Mouse (Mus musculus) erythroblast, embryonic 14.5 days (primary cell): Measurements from ENCODE around the gene Cfap46. TPM values are rescaled to one million over a fixed set of nuclear protein-coding genes. Genes with fewer than 3 reads are reported as not detected.

Experiments used
- H3K27me3 ChIP-seq: 2 replicates; pipeline ENCODE4 v1.6.1; 2012; ENCODE audit warnings: inconsistent platforms; ENCODE audit not compliant: control insufficient read depth
- H3K36me3 ChIP-seq: 2 replicates; pipeline ENCODE4 v1.6.1; 2012; ENCODE audit warnings: mild to moderate bottlenecking, inconsistent platforms; ENCODE audit not compliant: control insufficient read depth
- H3K4me1 ChIP-seq: 2 replicates; pipeline ENCODE4 v1.6.1; 2012; ENCODE audit warnings: inconsistent platforms; ENCODE audit not compliant: control insufficient read depth
- H3K4me3 ChIP-seq: replicated peaks from 2 replicates; pipeline ENCODE3; 2012; ENCODE audit warnings: moderate library complexity, mild to moderate bottlenecking, inconsistent platforms
- H3K9me3 ChIP-seq: 2 replicates; pipeline ENCODE4 v1.6.1; 2012; ENCODE audit warnings: low read length, inconsistent platforms, mixed read lengths; ENCODE audit not compliant: control insufficient read depth
- GATA1 ChIP-seq: IDR thresholded peaks from 2 replicates; pipeline ENCODE4 v1.6.1; 2012; ENCODE audit warnings: low read length, inconsistent platforms, mixed read lengths
- TAL1 ChIP-seq: IDR thresholded peaks from 3 replicates; pipeline ENCODE4 v1.6.1; 2012; ENCODE audit warnings: low read length, inconsistent platforms, mixed read lengths
- polyA plus RNA-seq: library from polyadenylated mRNA; stranded (reverse); fragments of >175 nt; gene quantifications from 2 replicates; pipeline ENCODE4 v1.2.3, GENCODE M21; 2012

The Cfap46 gene
- polyA plus RNA-seq = not detected in 2 replicates

- Histone ChIP-seq H3K36me3 (no peaks in the 10 kb centered on the region), H3K4me3 (peak within 1 kb of the TSS; percentile 66), H3K4me1 (peaks cover 12% of the 10 kb centered on the region), H3K27me3 (peaks cover 5% of the 10 kb centered on the region; the same call in 1 of the 2 replicates), H3K9me3 (no peaks in the 10 kb centered on the region)
- TF ChIP-seq GATA1 (no peak), TAL1 (no peak)
Observed at GRCm38 (mm10) chr7:139683706-139684552, at the start of gene Cfap46. TSS of gene Cfap46 (minus strand) at chr7:139683817.

GRCm38 (mm10) chr7:139731276-139731696 lies 47.7 kb upstream of the Cfap46 start:
- H3K4me1 ChIP-seq = peaks cover 3% of the 10 kb centered on the region; the same call in 1 of the 2 replicates
- no peaks in the 10 kb centered on the region for H3K9me3 ChIP-seq
- H3K36me3 ChIP-seq = no peaks in the 10 kb centered on the region
- H3K27me3 ChIP-seq = no peaks in the 10 kb centered on the region
- no peak for TF ChIP-seq GATA1
- no peak for TF ChIP-seq TAL1
- no peak overlapping the region for H3K4me3 ChIP-seq

DNA sequence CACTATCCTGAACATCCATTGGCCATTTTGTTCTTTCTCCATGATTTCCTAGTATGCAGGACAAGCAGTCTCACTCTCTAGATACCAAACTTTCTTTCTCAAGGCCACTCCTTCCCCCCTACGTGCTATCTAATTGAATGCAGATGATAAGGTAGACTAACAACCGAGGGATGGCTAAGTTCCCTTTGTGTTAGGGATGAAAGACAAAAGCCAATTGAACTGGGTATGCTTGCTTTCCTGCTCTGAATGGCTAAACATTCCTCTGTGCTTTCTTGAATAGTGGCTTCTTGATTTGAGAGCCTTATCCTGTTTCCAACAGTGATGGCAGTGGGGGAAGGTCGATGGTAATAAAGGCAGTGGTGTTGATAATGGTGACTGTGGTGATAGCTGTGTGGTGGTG lies 43.5 kb upstream of the Cfap46 start:
- H3K4me3 ChIP-seq = no peak overlapping the region
- peaks cover 3% of the 10 kb centered on the region; the same call in 1 of the 2 replicates for H3K4me1 ChIP-seq
- TF ChIP-seq TAL1 = no peak
- no peak for TF ChIP-seq GATA1
- no peaks in the 10 kb centered on the region for H3K27me3 ChIP-seq
- H3K9me3 ChIP-seq = no peaks in the 10 kb centered on the region
- no peaks in the 10 kb centered on the region for H3K36me3 ChIP-seq

DNA sequence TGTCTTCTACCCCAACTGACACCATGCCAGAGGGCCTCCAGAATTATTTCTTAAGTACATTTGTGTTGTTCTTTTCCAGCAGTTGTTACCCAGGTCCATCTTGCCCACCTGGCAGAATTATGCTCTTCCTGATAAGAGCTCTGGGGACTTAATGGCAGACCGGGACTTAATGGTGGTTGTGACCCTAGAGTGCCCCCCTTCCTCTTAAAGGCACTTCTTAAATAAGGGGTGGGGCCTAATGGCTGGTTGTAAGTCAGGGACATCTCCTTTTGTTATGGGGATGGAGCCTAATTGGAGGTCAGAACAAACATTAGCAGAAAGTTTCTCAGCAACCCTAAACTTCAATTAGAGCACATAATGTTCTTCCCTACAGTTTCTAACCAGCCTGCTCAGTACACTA lies 42.0 kb upstream of the Cfap46 start:
- no peaks in the 10 kb centered on the region for H3K9me3 ChIP-seq
- TF ChIP-seq TAL1 = no peak
- TF ChIP-seq GATA1 = no peak
- H3K4me1 ChIP-seq = peaks cover 3% of the 10 kb centered on the region; the same call in 1 of the 2 replicates
- no peak overlapping the region for H3K4me3 ChIP-seq
- no peaks in the 10 kb centered on the region for H3K36me3 ChIP-seq
- H3K27me3 ChIP-seq = no peaks in the 10 kb centered on the region

- Histone ChIP-seq H3K4me1 (peaks cover 3% of the 10 kb centered on the region; the same call in 1 of the 2 replicates), H3K27me3 (no peaks in the 10 kb centered on the region)
- TF ChIP-seq TAL1 (no peak), GATA1 (no peak)
Observed at GRCm38 (mm10) chr7:139723986-139724385, 40.4 kb upstream of the Cfap46 start.

GRCm38 (mm10) chr7:139721196-139721595 lies 37.6 kb upstream of the Cfap46 start:
- Histone ChIP-seq H3K4me3 (no peak overlapping the region), H3K27me3 (no peaks in the 10 kb centered on the region), H3K9me3 (no peaks in the 10 kb centered on the region), H3K4me1 (no peaks in the 10 kb centered on the region), H3K36me3 (no peaks in the 10 kb centered on the region)
- no peak for TF ChIP-seq GATA1
- TF ChIP-seq TAL1 = no peak

More at GRCm38 (mm10) chr7:139723986-139724385, 40.4 kb upstream of the Cfap46 start:
- H3K9me3 ChIP-seq = no peaks in the 10 kb centered on the region
- no peaks in the 10 kb centered on the region for H3K36me3 ChIP-seq
- H3K4me3 ChIP-seq = no peak overlapping the region

GRCm38 (mm10) chr7:139717781-139718180 lies 34.2 kb upstream of the Cfap46 start:
- H3K4me3 ChIP-seq = no peak overlapping the region
- TF ChIP-seq GATA1 = no peak
- TF ChIP-seq TAL1 = no peak

DNA sequence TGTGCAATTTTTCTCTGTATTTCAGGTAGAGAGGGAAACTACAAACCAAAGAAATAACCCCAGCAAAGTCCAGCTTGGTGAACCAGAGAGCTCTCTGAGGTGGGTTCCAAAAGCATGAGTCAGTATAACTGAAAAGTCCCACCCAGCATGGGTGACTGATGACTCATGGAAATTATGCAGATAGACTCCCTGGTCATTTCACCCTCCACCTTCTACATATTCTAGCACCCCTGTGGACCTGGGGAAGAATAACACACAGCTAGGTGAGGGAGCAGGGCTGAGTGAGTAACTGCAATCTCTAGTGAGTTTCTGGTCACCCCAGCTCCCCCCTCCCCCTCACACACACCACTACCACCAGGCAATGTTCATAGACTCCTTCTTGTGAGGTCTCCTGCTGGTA lies 28.2 kb upstream of the Cfap46 start:
- no peak for TF ChIP-seq TAL1

More at GRCm38 (mm10) chr7:139717781-139718180, 34.2 kb upstream of the Cfap46 start:
- Histone ChIP-seq H3K36me3 (no peaks in the 10 kb centered on the region), H3K4me1 (peaks cover 5% of the 10 kb centered on the region), H3K27me3 (no peaks in the 10 kb centered on the region), H3K9me3 (no peaks in the 10 kb centered on the region)

GRCm38 (mm10) chr7:139706411-139707120 lies 22.9 kb upstream of the Cfap46 start:
- no peak overlapping the region for H3K4me3 ChIP-seq
- H3K27me3 ChIP-seq = no peaks in the 10 kb centered on the region; the same call in 1 of the 2 replicates
- H3K4me1 ChIP-seq = peaks cover 39% of the 10 kb centered on the region
- no peaks in the 10 kb centered on the region for H3K9me3 ChIP-seq
- H3K36me3 ChIP-seq = no peaks in the 10 kb centered on the region
- no peak for TF ChIP-seq GATA1
- TF ChIP-seq TAL1 = no peak

More for the DNA sequence above, 28.2 kb upstream of the Cfap46 start:
- H3K4me3 ChIP-seq = no peak overlapping the region
- H3K36me3 ChIP-seq = no peaks in the 10 kb centered on the region
- H3K9me3 ChIP-seq = no peaks in the 10 kb centered on the region
- no peaks in the 10 kb centered on the region; the same call in 1 of the 2 replicates for H3K27me3 ChIP-seq
- H3K4me1 ChIP-seq = peaks cover 7% of the 10 kb centered on the region
